Mouse (Mus musculus) macrophage (primary cell): Measurements from ENCODE around the gene Fam69b. TPM values are rescaled to one million over a fixed set of nuclear protein-coding genes. Genes with fewer than 3 reads are reported as not detected.
"Not testable (repeated sequence)": the region's sequence is repeated elsewhere in the genome, so short reads cannot be mapped to it uniquely, and the experiment has no call there.

ENCODE experiments used
- H3K27ac ChIP-seq: fragments of 350-480 bp; formaldehyde crosslinking; 2 replicates; pipeline ENCODE4 v1.9.0; 2021
- H3K36me3 ChIP-seq: fragments of 350-480 bp; formaldehyde crosslinking; 2 replicates; pipeline ENCODE4 v1.9.0; 2021; ENCODE audit errors: inconsistent target
- H3K4me3 ChIP-seq: fragments of 350-480 bp; formaldehyde crosslinking; 2 replicates; pipeline ENCODE4 v1.9.0; 2021; ENCODE audit errors: inconsistent target
- H3K79me2 ChIP-seq: fragments of 350-480 bp; formaldehyde crosslinking; 2 replicates; pipeline ENCODE4 v1.9.0; 2021; ENCODE audit errors: inconsistent target
- WGBS: methylation state at CpG from one replicate; pipeline ENCODE4 v1.1.7; 2026; ENCODE audit warnings: inconsistent platforms; ENCODE audit not compliant: missing documents; 5-methylcytosine and 5-hydroxymethylcytosine counted together
- polyA plus RNA-seq: library from polyadenylated mRNA; stranded (reverse); fragments of 250-400 nt; gene quantifications from 3 replicates; pipeline ENCODE4 v1.2.4, GENCODE M21; 2018; ENCODE audit warnings: inconsistent platforms

The Fam69b gene
- polyA plus RNA-seq, 1 experiment from 2014 or later = not detected

DNA sequence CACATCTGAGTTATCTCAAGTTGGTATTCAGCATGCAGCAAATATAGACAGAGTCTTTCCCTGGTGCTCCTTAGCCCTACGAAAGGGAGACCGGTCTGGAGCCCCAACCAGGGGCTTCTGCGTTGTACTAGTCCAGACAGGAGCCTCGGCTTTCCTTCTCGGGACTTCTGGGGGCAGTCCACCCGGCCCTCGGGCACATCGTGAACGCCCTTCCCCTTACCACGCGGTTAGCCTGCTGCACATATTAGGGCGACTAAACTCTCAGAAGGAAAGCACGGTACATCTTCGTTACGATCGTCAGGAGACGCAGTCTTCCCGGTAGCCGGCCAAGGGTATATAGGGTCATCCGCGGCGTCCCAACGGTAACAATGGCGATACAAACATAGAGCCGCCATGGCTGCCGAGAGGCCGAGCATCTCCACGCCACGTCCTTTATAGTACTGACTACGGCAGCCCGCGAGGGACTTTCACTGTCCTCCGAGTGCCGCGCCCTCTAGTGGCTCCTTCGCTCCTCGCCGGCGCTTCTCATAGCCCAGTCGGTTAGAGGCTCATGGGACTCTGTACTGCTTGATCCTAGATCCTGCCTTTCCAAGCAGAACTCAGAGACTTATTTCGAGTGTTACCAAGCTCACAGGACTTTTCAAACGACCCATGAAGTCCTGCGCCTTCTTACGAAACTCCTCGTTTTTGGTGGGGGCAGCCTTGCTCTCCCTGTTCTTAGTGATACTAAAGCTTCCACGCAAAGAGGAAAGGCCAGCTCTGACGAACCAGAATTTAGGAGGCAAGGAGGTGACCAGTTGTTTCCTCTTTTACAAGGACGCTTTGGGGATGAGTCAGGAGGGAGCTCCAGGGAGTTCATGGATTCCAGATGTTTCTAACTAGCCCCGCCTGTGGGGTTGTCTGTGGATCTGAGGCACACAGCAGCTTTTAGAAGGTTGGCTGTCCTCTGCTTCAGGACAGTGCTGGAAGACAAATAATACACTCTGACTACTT, 11.9 kb downstream of the Fam69b start:
- WGBS = 3% methylated on average over 48 of the region's 49 CpGs
- Histone ChIP-seq H3K79me2 (peaks cover 28% of the 10 kb centered on the region), H3K27ac (peak overlapping the region; percentile 84)

GRCm38 (mm10) chr2:26641006-26641647, 12.9 kb downstream of the Fam69b start:
- Histone ChIP-seq H3K4me3 (no peak overlapping the region), H3K27ac (peak overlapping the region; percentile 84), H3K79me2 (peaks cover 28% of the 10 kb centered on the region), H3K36me3 (peaks cover 17% of the 10 kb centered on the region)
- WGBS = 79% methylated on average over 7 of the region's 7 CpGs

More for the DNA sequence above, 11.9 kb downstream of the Fam69b start:
- Histone ChIP-seq H3K36me3 (peaks cover 26% of the 10 kb centered on the region), H3K4me3 (peak overlapping the region; percentile 99)

DNA sequence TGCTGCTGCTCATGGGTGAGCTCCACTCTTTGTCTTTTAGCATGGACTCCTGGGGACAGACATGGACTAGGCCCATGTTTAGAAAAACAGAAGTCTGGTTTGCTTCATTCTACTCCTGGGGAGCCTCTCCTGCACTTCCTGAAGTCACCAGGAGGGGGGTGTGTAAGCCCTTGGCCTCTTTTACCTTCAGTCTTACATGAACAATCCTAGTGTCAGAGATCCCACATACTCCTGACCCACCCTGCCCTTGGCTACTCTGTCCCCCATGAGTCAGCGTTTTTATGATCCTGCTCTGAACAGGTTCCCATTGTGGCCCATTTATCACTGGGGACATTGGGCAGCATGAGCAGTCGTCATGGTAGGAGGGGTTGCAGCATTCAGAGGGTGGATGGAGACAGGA, 15.7 kb downstream of the Fam69b start:
- WGBS = 44% methylated on average over 2 of the region's 2 CpGs
- Histone ChIP-seq H3K4me3 (no peak overlapping the region), H3K27ac (no peak overlapping the region), H3K79me2 (peaks cover 10% of the 10 kb centered on the region), H3K36me3 (no peaks in the 10 kb centered on the region)

GRCm38 (mm10) chr2:26646643-26647293, 18.5 kb downstream of the Fam69b start:
- WGBS = 7% methylated on average over 3 of the region's 3 CpGs
- H3K4me3 ChIP-seq = no peak overlapping the region
- no peaks in the 10 kb centered on the region for H3K36me3 ChIP-seq
- H3K27ac ChIP-seq = no peak overlapping the region
- no peaks in the 10 kb centered on the region for H3K79me2 ChIP-seq

DNA sequence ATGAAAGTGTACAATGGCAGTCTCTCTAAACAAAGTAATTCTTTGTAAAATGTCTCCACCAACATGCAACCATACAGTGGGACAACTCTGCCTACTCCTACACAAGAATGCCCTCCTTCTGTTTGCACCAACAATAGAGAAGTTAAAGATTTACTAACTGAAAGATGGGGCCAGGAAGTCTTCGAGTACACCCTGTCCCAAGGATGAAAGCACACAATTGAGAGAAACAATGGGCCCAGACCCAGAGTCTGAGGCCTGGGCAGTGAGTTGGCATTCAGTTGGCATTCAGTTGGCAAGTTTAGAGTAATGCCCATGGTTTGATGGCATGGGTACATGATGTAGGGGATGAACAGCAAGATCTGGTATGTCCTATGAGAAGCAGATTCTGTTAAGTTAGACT, 26.4 kb downstream of the Fam69b start:
- no peak overlapping the region for H3K4me3 ChIP-seq
- H3K27ac ChIP-seq = peak overlapping the region; percentile 94; the same call in 1 of the 2 replicates
- no peaks in the 10 kb centered on the region for H3K36me3 ChIP-seq
- WGBS = 67% methylated on average over 1 of the region's 1 CpGs
- H3K79me2 ChIP-seq = no peaks in the 10 kb centered on the region

GRCm38 (mm10) chr2:26657426-26657825, 29.2 kb downstream of the Fam69b start:
- H3K4me3 ChIP-seq = no peak overlapping the region
- no peaks in the 10 kb centered on the region for H3K79me2 ChIP-seq
- no peaks in the 10 kb centered on the region for H3K36me3 ChIP-seq
- WGBS = 50% methylated on average over 2 of the region's 2 CpGs
- H3K27ac ChIP-seq = peak overlapping the region; percentile 94

GRCm38 (mm10) chr2:26661143-26661752, 33.0 kb downstream of the Fam69b start:
- Histone ChIP-seq H3K79me2 (no peaks in the 10 kb centered on the region), H3K4me3 (no peak overlapping the region; the same call in 1 of the 2 replicates), H3K27ac (no peak overlapping the region; the same call in 1 of the 2 replicates), H3K36me3 (no peaks in the 10 kb centered on the region)
- 0% methylated on average over 7 of the region's 20 CpGs for WGBS

- Histone ChIP-seq H3K79me2 (no peaks in the 10 kb centered on the region), H3K4me3 (no peak overlapping the region; the same call in 1 of the 2 replicates), H3K36me3 (no peaks in the 10 kb centered on the region), H3K27ac (no peak overlapping the region)
- WGBS = 64% methylated on average over 26 of the region's 29 CpGs
These were observed 33.7 kb downstream of the Fam69b start for GRCm38 (mm10) chr2:26661768-26662508.

DNA sequence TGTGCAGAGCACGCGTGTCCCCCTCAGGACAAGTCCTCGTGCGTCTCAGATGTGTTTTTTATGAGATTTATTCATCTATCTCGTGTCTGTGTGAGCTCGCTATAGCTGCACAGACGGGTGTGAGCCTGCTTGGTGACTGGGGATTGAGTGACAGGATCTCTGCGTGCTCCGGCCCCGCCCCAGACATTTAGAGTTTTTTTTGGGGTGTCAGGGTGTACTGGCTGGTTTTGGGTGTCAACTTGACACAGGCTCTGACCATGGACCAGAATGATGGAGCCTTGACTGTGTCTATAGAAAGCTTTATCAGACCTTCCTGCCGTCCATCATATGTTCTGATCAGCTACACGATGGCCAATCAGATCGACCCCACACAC, 34.2 kb downstream of the Fam69b start:
- Histone ChIP-seq H3K27ac (no peak overlapping the region), H3K36me3 (no peaks in the 10 kb centered on the region), H3K79me2 (no peaks in the 10 kb centered on the region), H3K4me3 (no peak overlapping the region)
- 93% methylated on average over 11 of the region's 13 CpGs for WGBS

DNA sequence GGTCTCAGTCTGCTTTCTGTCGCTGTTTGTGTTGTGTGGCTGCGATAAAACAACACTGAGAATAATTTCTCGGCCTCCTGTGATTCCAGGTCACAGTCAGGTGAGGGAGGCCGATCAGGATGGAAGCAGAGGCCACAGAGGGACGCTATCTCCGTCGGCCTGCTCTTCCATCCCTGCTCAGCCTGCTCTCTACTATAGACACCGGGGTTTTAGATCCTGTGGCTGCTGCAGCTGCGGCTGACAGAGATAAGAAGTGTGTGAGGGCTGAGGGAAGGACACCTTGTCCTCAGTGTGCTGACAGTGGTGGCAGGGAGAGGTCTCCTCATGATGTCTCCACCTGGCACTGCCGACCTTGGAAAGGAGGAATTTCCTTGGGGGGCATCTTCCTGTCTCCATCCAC, 34.9 kb downstream of the Fam69b start:
- H3K4me3 ChIP-seq = no peak overlapping the region
- H3K79me2 ChIP-seq = no peaks in the 10 kb centered on the region
- 86% methylated on average over 10 of the region's 10 CpGs for WGBS
- no peaks in the 10 kb centered on the region for H3K36me3 ChIP-seq
- H3K27ac ChIP-seq = no peak overlapping the region

DNA sequence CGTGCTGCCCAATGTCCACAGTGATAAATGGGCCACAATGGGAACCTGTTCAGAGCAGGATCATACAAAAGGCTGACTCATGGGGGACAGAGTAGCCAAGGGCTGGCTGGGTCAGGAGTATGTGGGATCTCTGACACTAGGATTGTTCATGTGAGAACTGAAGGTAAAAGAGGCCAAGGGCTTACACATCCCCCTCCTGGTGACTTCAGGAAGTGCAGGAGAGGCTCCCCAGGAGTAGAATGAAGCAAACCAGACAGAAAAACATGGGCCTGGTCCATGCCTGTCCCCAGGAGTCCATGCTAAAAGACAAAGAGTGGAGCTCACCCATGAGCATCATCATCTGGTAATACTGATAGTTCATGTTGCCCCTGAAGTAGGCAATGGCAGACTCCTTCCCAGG, 35.3 kb downstream of the Fam69b start:
- H3K79me2 ChIP-seq, H3K4me3 ChIP-seq, H3K36me3 ChIP-seq, H3K27ac ChIP-seq: not testable (repeated sequence)
- 89% methylated on average over 1 of the region's 1 CpGs for WGBS

GRCm38 (mm10) chr2:26668746-26669145, 40.5 kb downstream of the Fam69b start:
- no peaks in the 10 kb centered on the region for H3K36me3 ChIP-seq
- no peak overlapping the region for H3K4me3 ChIP-seq
- H3K27ac ChIP-seq = no peak overlapping the region

GRCm38 (mm10) chr2:26671182-26671581, 42.9 kb downstream of the Fam69b start, which contains the start of gene Lcn4:
Lcn4 (minus strand) TSS chr2:26671282.
- Histone ChIP-seq H3K79me2 (no peaks in the 10 kb centered on the region), H3K27ac (no peak within 1 kb of the TSS), H3K4me3 (no peak within 1 kb of the TSS), H3K36me3 (no peaks in the 10 kb centered on the region)
- WGBS = no CpG with 5 or more reads among the region's 3 CpGs

More at GRCm38 (mm10) chr2:26668746-26669145, 40.5 kb downstream of the Fam69b start:
- no peaks in the 10 kb centered on the region for H3K79me2 ChIP-seq
